In genomic region chr4:107483556-107484220, GRCm38 (mm10) we compare ENCODE assay signal across 34 mouse cellular contexts. TPM values are rescaled to one million over a fixed set of nuclear protein-coding genes. Genes with fewer than 3 reads are reported as not detected.
"Had no signal": no experiment of that assay in that cellular context is flagged by ENCODE, and none has a peak within 500 bp of the region (broad histone marks: within the 10 kb centered on the region; RNA-seq: fewer than 3 reads in every experiment).

No protein-coding gene starts in this region.

- ATAC-seq: liver, embryonic 12.5 days; liver, postnatal 0 days; lung, postnatal 0 days; midbrain, embryonic 13.5 days; midbrain, embryonic 15.5 days; midbrain, embryonic 16.5 days had no signal

- H3K9me3 ChIP-seq: limb, embryonic 10.5 days; limb, embryonic 15.5 days; liver, embryonic 12.5 days; liver, embryonic 13.5 days; liver, embryonic 15.5 days; lung, embryonic 15.5 days; midbrain, embryonic 10.5 days; midbrain, embryonic 12.5 days; midbrain, embryonic 13.5 days; midbrain, embryonic 15.5 days; neural tube, embryonic 12.5 days; neural tube, embryonic 13.5 days had no signal

- H3K9ac ChIP-seq: limb, embryonic 12.5 days; limb, embryonic 13.5 days; limb, embryonic 15.5 days; liver, embryonic 12.5 days; liver, embryonic 13.5 days; liver, embryonic 14.5 days; liver, embryonic 15.5 days; liver, postnatal 0 days; lung, embryonic 14.5 days; lung, embryonic 15.5 days; midbrain, embryonic 12.5 days; midbrain, embryonic 13.5 days; midbrain, embryonic 15.5 days; neural tube, embryonic 12.5 days; neural tube, embryonic 13.5 days had no signal

- H3K4me1 ChIP-seq: liver, embryonic 12.5 days; liver, embryonic 13.5 days; liver, embryonic 15.5 days; megakaryocyte, embryonic 14.5 days; midbrain, embryonic 13.5 days; midbrain, embryonic 15.5 days; neural tube, embryonic 12.5 days had no signal

- DNase-seq: liver; liver, embryonic 13.5 days; liver, postnatal 0 days; lung, adult 18-20 months; lung, adult 2 months; lung, embryonic 14.5 days; lung, postnatal 10 days; lung, postnatal 14 days; lung, postnatal 36 days; lung, postnatal 4 days; midbrain, embryonic 14.5 days had no signal

- H3K4me2 ChIP-seq: limb, embryonic 12.5 days; limb, embryonic 13.5 days; limb, embryonic 15.5 days; liver, embryonic 11.5 days; liver, embryonic 12.5 days; liver, embryonic 13.5 days; liver, embryonic 15.5 days; lung, embryonic 14.5 days; lung, embryonic 15.5 days; midbrain, embryonic 11.5 days; midbrain, embryonic 12.5 days; midbrain, embryonic 13.5 days; midbrain, embryonic 15.5 days; neural tube, embryonic 12.5 days; neural tube, embryonic 13.5 days had no signal

- H3K36me3 ChIP-seq: limb, embryonic 10.5 days; limb, embryonic 12.5 days; limb, embryonic 13.5 days; limb, embryonic 15.5 days; liver, embryonic 12.5 days; liver, embryonic 13.5 days; liver, embryonic 15.5 days; lung, embryonic 15.5 days; midbrain, embryonic 10.5 days; midbrain, embryonic 12.5 days; midbrain, embryonic 13.5 days; midbrain, embryonic 15.5 days; neural tube, embryonic 12.5 days; neural tube, embryonic 13.5 days had no signal

- H3K4me3 ChIP-seq: limb, embryonic 10.5 days; limb, embryonic 12.5 days; limb, embryonic 13.5 days; limb, embryonic 15.5 days; liver, embryonic 12.5 days; liver, embryonic 13.5 days; liver, embryonic 15.5 days; lung, embryonic 15.5 days; megakaryocyte, embryonic 14.5 days; midbrain, embryonic 10.5 days; midbrain, embryonic 12.5 days; midbrain, embryonic 13.5 days; midbrain, embryonic 15.5 days; myocyte; neural tube, embryonic 12.5 days; neural tube, embryonic 13.5 days had no signal

- H3K27ac ChIP-seq: limb, embryonic 12.5 days; limb, embryonic 13.5 days; limb, embryonic 15.5 days; liver, embryonic 12.5 days; liver, embryonic 13.5 days; liver, embryonic 14.5 days; liver, embryonic 15.5 days; lung, embryonic 15.5 days; macrophage; midbrain, embryonic 10.5 days; midbrain, embryonic 12.5 days; midbrain, embryonic 13.5 days; midbrain, embryonic 15.5 days; neural tube, embryonic 12.5 days; neural tube, embryonic 13.5 days had no signal

- H3K27me3 ChIP-seq: lung, embryonic 15.5 days; midbrain, embryonic 12.5 days; midbrain, embryonic 13.5 days; midbrain, embryonic 15.5 days; neural tube, embryonic 12.5 days; neural tube, embryonic 13.5 days had no signal

RNA-seq across cellular contexts. Expression of gene Glis1, which starts 49.3 kb away (rescaled TPM):
- total RNA-seq: liver, adult 2 months; monocyte, adult 5-6 weeks had no signal
- polyA plus RNA-seq: macrophage had no signal
